Mouse (Mus musculus): ENCODE results near the gene Sacs.

DNA sequence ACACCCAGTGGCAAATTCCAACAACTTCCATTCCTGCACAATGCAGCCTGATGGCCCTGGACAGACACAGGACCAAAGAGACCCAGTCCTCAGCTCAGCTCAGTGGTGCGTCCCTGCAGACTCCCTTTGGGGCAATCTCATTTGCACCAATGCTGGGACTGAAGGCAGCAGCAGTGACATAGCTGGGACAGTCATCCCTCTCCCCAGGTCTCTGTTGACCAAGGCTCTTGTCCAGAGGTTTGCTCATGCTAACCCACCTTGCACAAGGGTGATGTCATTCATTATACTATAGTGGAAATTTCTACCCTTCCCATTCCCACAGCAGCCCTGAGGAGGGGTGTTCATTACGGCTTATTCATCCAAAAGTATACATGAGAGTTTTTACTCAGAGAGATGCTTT is 29.6 kb upstream of the Sacs start:
- TF ChIP-seq EP300 (IDR thresholded peaks at IDR 0.05) (no peak), CTCF (IDR thresholded peaks at IDR 0.05) (no peak)
